Mouse (Mus musculus): ENCODE measurements around the gene Bcl11a. TPM values are rescaled to one million over a fixed set of nuclear protein-coding genes. Genes with fewer than 3 reads are reported as not detected.

Bcl11a gene
- polyA plus RNA-seq, 1 experiment from 2014 or later, result 101 TPM

DNA sequence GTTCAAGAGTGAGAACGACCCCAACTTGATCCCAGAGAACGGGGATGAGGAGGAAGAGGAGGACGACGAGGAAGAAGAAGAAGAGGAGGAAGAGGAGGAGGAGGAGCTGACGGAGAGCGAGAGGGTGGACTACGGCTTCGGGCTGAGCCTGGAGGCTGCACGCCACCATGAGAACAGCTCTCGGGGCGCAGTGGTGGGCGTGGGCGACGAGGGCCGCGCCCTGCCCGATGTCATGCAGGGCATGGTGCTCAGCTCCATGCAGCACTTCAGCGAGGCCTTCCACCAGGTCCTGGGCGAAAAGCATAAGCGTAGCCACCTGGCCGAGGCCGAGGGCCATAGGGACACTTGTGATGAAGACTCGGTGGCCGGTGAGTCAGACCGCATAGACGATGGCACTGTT, 86.2 kb downstream of the Bcl11a start:
- Histone ChIP-seq H3K36me3 (ENCODE audit: control insufficient read depth, insufficient read depth, low read length) (peaks cover 6% of the 10 kb centered on the region), H3K4me1 (replicated peaks; ENCODE audit: control insufficient read depth, insufficient read depth, low read length) (peaks cover 3% of the 10 kb centered on the region; the same call in 1 of the 2 replicates), H3K9me3 (ENCODE audit: control insufficient read depth, low read length) (no peaks in the 10 kb centered on the region), H3K27me3 (ENCODE audit: control insufficient read depth, insufficient read depth, low read length) (no peaks in the 10 kb centered on the region), H3K4me2 (ENCODE audit: low read depth, low read length, severe bottlenecking) (no peak overlapping the region), H3K9ac (ENCODE audit: low read length) (no peak overlapping the region), H3K4me3 (ENCODE audit: low read depth, low read length) (no peak overlapping the region), H3K27ac (ENCODE audit: low read depth, low read length) (no peak overlapping the region)
- no peak for DNase-seq (ENCODE audit: low spot score)
- WGBS, result 98% methylated on average over 26 of the region's 26 CpGs
- peak; percentile 22; the same call in 1 of the 2 replicates for ATAC-seq (replicated peaks; ENCODE audit: low FRiP score)

- Histone ChIP-seq H3K27me3 (ENCODE audit: control insufficient read depth, insufficient read depth, low read length) (no peaks in the 10 kb centered on the region), H3K4me1 (replicated peaks; ENCODE audit: control insufficient read depth, insufficient read depth, low read length) (no peaks in the 10 kb centered on the region), H3K4me3 (ENCODE audit: low read depth, low read length) (no peak overlapping the region), H3K36me3 (ENCODE audit: control insufficient read depth, insufficient read depth, low read length) (no peaks in the 10 kb centered on the region), H3K9ac (ENCODE audit: low read length) (no peak overlapping the region), H3K9me3 (ENCODE audit: control insufficient read depth, low read length) (no peaks in the 10 kb centered on the region), H3K4me2 (ENCODE audit: low read depth, low read length, severe bottlenecking) (no peak overlapping the region), H3K27ac (ENCODE audit: low read depth, low read length) (no peak overlapping the region)
- DNase-seq (ENCODE audit: low spot score) (peak; percentile 43), ATAC-seq (replicated peaks; ENCODE audit: low FRiP score) (no peak)
- 81% methylated on average over 5 of the region's 5 CpGs for WGBS
Measured at GRCm38 (mm10) chr11:24171675-24172285, 93.9 kb downstream of the Bcl11a start.

DNA sequence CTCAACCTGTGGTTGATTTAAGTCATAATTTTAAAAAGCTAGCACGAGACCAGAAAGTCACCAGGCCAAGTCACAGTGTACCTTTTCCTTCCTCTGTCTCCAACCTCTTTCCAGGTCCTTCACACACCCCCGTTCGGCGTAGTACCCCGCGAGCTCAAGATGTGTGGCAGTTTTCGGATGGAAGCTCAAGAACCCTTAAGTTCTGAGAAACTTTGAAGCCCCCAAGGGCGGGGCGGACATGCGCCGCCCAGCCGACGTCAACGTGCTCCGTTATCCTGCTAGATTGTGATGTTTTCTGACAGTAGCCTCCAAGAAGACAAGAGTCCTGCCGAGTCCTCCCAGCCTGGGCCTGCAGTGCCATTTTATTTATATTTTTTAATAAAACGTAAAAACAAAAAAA, 94.7 kb downstream of the Bcl11a start:
- Histone ChIP-seq H3K4me3 (ENCODE audit: low read depth, low read length) (no peak overlapping the region), H3K9ac (ENCODE audit: low read length) (no peak overlapping the region), H3K4me2 (ENCODE audit: low read depth, low read length, severe bottlenecking) (no peak overlapping the region), H3K4me1 (replicated peaks; ENCODE audit: control insufficient read depth, insufficient read depth, low read length) (no peaks in the 10 kb centered on the region), H3K27me3 (ENCODE audit: control insufficient read depth, insufficient read depth, low read length) (no peaks in the 10 kb centered on the region), H3K27ac (ENCODE audit: low read depth, low read length) (no peak overlapping the region), H3K9me3 (ENCODE audit: control insufficient read depth, low read length) (no peaks in the 10 kb centered on the region), H3K36me3 (ENCODE audit: control insufficient read depth, insufficient read depth, low read length) (no peaks in the 10 kb centered on the region)
- DNase-seq (ENCODE audit: low spot score), result no peak
- ATAC-seq (replicated peaks; ENCODE audit: low FRiP score), result no peak
- WGBS, result 92% methylated on average over 17 of the region's 17 CpGs

DNA sequence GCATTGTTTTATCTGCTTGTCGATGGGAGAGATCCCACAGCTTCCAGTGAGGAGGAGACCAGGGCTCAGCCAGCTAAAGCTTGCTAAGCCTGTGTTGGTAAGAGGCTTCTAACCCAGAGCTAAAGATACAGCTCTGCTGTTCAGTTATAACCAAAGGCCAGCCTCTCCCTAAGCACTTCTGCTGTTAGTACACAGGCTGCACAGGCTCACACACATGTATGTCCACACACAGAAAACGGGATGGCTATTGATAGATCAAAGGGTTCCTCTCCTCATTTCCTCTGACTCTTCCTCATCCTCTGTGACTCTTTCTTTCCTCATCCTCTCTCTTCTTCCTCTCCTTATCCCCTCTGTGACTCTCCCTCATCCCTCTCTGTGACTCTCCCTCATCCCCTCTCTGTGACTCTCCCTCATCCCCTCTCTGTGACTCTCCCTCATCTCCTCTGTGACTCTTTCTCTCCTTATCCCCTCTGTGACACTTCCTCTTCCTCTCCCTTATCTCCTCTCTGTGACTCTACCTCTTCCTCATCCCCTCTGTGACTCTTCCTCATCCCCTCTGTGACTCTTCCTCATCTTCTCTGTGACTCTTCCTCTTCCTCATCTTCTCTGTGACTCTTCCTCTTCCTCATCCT, 96.4 kb downstream of the Bcl11a start:
- WGBS, result 87% methylated on average over 2 of the region's 2 CpGs
- no peak overlapping the region for H3K9ac ChIP-seq (ENCODE audit: low read length)
- no peaks in the 10 kb centered on the region for H3K4me1 ChIP-seq (replicated peaks; ENCODE audit: control insufficient read depth, insufficient read depth, low read length)
- DNase-seq (ENCODE audit: low spot score), result no peak
- no peak overlapping the region for H3K4me2 ChIP-seq (ENCODE audit: low read depth, low read length, severe bottlenecking)
- H3K27ac ChIP-seq (ENCODE audit: low read depth, low read length), result no peak overlapping the region
- no peaks in the 10 kb centered on the region for H3K27me3 ChIP-seq (ENCODE audit: control insufficient read depth, insufficient read depth, low read length)
- no peaks in the 10 kb centered on the region for H3K36me3 ChIP-seq (ENCODE audit: control insufficient read depth, insufficient read depth, low read length)
- H3K9me3 ChIP-seq (ENCODE audit: control insufficient read depth, low read length), result no peaks in the 10 kb centered on the region
- no peak overlapping the region for H3K4me3 ChIP-seq (ENCODE audit: low read depth, low read length)
- ATAC-seq (replicated peaks; ENCODE audit: low FRiP score), result no peak

DNA sequence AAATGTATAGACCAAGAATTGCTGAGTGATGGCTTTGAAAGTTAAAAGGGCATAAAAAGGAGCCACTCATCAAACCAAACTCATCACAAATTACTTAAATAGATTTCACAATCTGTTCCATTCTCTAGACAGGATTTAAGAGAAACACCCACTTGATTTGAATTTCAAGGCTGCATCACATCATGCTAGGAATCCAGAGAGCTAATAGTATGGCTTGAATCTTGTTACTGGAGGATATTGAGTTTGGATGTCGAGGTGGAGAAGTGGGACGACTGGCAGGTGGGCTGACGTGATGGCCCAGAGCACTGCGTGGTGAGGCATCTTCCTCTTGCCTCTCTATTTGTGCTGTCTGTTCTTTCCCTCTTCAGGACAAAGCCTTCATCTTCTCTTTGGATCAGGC, 99.6 kb downstream of the Bcl11a start:
- H3K4me2 ChIP-seq (ENCODE audit: low read depth, low read length, severe bottlenecking), result no peak overlapping the region
- 95% methylated on average over 4 of the region's 4 CpGs for WGBS
- H3K9ac ChIP-seq (ENCODE audit: low read length), result no peak overlapping the region
- H3K36me3 ChIP-seq (ENCODE audit: control insufficient read depth, insufficient read depth, low read length), result no peaks in the 10 kb centered on the region
- no peak overlapping the region for H3K4me3 ChIP-seq (ENCODE audit: low read depth, low read length)
- ATAC-seq (replicated peaks; ENCODE audit: low FRiP score) (no peak), DNase-seq (ENCODE audit: low spot score) (no peak)
- H3K9me3 ChIP-seq (ENCODE audit: control insufficient read depth, low read length), result no peaks in the 10 kb centered on the region
- no peaks in the 10 kb centered on the region for H3K4me1 ChIP-seq (replicated peaks; ENCODE audit: control insufficient read depth, insufficient read depth, low read length)
- H3K27me3 ChIP-seq (ENCODE audit: control insufficient read depth, insufficient read depth, low read length), result no peaks in the 10 kb centered on the region
- H3K27ac ChIP-seq (ENCODE audit: low read depth, low read length), result no peak overlapping the region

DNA sequence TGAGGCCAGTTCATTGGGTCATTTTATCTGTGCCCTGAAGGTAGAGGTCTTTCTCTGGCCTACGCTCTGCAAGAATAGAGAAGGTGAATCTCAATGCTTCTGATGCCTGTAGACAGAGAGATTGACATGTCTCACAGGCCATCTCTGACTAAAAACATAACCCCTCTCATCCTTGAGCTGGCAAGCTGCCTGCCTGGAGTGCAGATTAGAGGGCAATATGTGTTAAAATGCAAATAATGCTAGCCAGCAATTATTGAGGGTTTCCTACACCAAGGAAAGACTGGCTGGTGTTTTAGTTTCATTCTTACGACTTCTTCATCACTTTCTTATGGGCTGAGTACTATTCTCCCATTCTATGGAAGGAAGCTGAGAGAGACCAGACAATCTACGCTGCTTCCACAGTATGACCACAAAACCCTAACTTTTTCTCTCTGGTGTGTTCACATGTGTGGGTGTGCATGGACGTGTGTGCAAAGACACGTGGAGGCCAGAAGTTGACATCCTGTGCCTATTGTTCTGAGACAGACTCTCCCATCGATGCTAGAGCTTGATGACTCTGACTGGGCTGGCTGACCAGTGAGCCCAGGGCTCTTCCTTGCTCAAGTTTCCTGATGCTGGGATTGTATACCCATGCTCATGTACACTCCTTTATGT, 101.1 kb downstream of the Bcl11a start:
- Histone ChIP-seq H3K4me3 (ENCODE audit: low read depth, low read length) (no peak overlapping the region), H3K4me2 (ENCODE audit: low read depth, low read length, severe bottlenecking) (no peak overlapping the region), H3K27ac (ENCODE audit: low read depth, low read length) (no peak overlapping the region), H3K27me3 (ENCODE audit: control insufficient read depth, insufficient read depth, low read length) (no peaks in the 10 kb centered on the region), H3K36me3 (ENCODE audit: control insufficient read depth, insufficient read depth, low read length) (no peaks in the 10 kb centered on the region), H3K9me3 (ENCODE audit: control insufficient read depth, low read length) (no peaks in the 10 kb centered on the region), H3K9ac (ENCODE audit: low read length) (no peak overlapping the region), H3K4me1 (replicated peaks; ENCODE audit: control insufficient read depth, insufficient read depth, low read length) (no peaks in the 10 kb centered on the region)
- DNase-seq (ENCODE audit: low spot score), result no peak
- ATAC-seq (replicated peaks; ENCODE audit: low FRiP score), result no peak
- WGBS, result 96% methylated on average over 6 of the region's 6 CpGs

DNA sequence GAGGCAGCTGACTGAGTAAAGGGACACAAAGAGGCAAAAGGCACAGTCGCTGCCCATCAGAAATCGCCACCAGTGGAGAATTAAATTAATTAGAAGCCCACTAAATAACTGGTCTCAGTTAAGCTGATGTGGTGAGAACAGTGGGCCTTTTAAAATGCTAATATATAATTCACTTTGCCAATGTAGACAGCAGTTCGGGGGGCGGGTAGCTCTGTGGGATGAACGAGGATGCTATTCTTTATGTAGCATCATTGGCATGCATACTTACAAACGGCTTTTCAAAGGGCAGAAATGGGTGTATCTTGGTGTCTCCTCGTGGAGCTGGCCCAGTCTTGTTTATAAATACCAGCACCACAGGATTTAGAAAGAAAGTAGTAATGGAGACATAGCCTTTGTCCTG, 102.2 kb downstream of the Bcl11a start:
- no peak overlapping the region for H3K4me3 ChIP-seq (ENCODE audit: low read depth, low read length)
- no peak for ATAC-seq (replicated peaks; ENCODE audit: low FRiP score)

DNA sequence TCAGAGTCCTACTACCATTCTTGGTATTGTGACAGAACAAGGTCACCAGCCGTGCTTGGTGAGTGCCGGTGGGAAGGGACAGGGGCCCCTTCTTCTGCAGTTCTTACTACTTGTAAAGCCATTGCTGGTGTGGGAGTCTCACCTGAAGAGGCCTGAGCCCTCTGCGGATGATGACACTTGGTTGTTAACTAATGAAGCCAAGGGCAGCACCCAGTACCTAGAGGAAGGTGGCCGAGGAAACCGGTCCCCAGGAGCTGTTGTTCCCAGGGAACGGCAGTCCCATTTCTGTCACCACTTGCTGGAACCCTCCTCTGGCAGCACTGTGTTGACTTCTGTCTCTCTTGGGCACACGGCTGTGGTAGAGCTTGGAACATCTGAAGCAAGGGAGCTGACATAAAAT, 105.6 kb downstream of the Bcl11a start:
- 91% methylated on average over 7 of the region's 7 CpGs for WGBS
- Histone ChIP-seq H3K9me3 (ENCODE audit: control insufficient read depth, low read length) (no peaks in the 10 kb centered on the region), H3K9ac (ENCODE audit: low read length) (no peak overlapping the region), H3K4me2 (ENCODE audit: low read depth, low read length, severe bottlenecking) (no peak overlapping the region), H3K27me3 (ENCODE audit: control insufficient read depth, insufficient read depth, low read length) (no peaks in the 10 kb centered on the region), H3K27ac (ENCODE audit: low read depth, low read length) (no peak overlapping the region), H3K36me3 (ENCODE audit: control insufficient read depth, insufficient read depth, low read length) (no peaks in the 10 kb centered on the region), H3K4me3 (ENCODE audit: low read depth, low read length) (no peak overlapping the region), H3K4me1 (replicated peaks; ENCODE audit: control insufficient read depth, insufficient read depth, low read length) (no peaks in the 10 kb centered on the region)
- ATAC-seq (replicated peaks; ENCODE audit: low FRiP score) (no peak), DNase-seq (ENCODE audit: low spot score) (no peak)

More for the DNA sequence above, 102.2 kb downstream of the Bcl11a start:
- H3K9me3 ChIP-seq (ENCODE audit: control insufficient read depth, low read length), result no peaks in the 10 kb centered on the region
- H3K36me3 ChIP-seq (ENCODE audit: control insufficient read depth, insufficient read depth, low read length), result no peaks in the 10 kb centered on the region
- 31% methylated on average over 7 of the region's 7 CpGs for WGBS
- H3K4me1 ChIP-seq (replicated peaks; ENCODE audit: control insufficient read depth, insufficient read depth, low read length), result no peaks in the 10 kb centered on the region
- no peak overlapping the region for H3K4me2 ChIP-seq (ENCODE audit: low read depth, low read length, severe bottlenecking)
- H3K27ac ChIP-seq (ENCODE audit: low read depth, low read length), result no peak overlapping the region
- no peak for DNase-seq (ENCODE audit: low spot score)
- no peaks in the 10 kb centered on the region for H3K27me3 ChIP-seq (ENCODE audit: control insufficient read depth, insufficient read depth, low read length)
- H3K9ac ChIP-seq (ENCODE audit: low read length), result no peak overlapping the region
